Mouse (Mus musculus) lung, adult 2 months (tissue): ENCODE data around the gene Tmem63c. TPM values are rescaled to one million over a fixed set of nuclear protein-coding genes. Genes with fewer than 3 reads are reported as not detected.
A peak's percentile ranks its signal among the peaks of the same experiment; 100 is the strongest.

ENCODE experiments used
- DNase-seq: peaks from one replicate; pipeline ENCODE4 v3.0.0; 2022
- H3K4me1 ChIP-seq: fragments of 200-500 bp; 2 replicates; pipeline ENCODE4 v1.6.1; 2011; ENCODE audit warnings: low read length; ENCODE audit not compliant: control insufficient read depth, insufficient read depth
- H3K4me3 ChIP-seq: fragments of 200-500 bp; replicated peaks from 2 replicates; pipeline ENCODE3; 2011; ENCODE audit warnings: low read depth, mild to moderate bottlenecking, control low read depth, low read length; ENCODE audit errors: extremely low read depth
- CTCF ChIP-seq: fragments of 200-500 bp; IDR thresholded peaks from 2 replicates; pipeline ENCODE4 v1.5.1; 2011; ENCODE audit warnings: mild to moderate bottlenecking, low read length, control low read depth; ENCODE audit not compliant: insufficient read depth
- POLR2A ChIP-seq: fragments of 200-500 bp; IDR thresholded peaks from 2 replicates; pipeline ENCODE4 v1.6.1; 2011; ENCODE audit warnings: low read depth, mild to moderate bottlenecking, control low read depth, low read length, borderline replicate concordance; ENCODE audit errors: extremely low read depth
- WGBS: fragments of 180-500 bp; shearing (Covaris S2); methylation state at CpG from one replicate; pipeline ENCODE4 v1.1.7; 2018; 5-methylcytosine and 5-hydroxymethylcytosine counted together
- polyA plus RNA-seq: library from polyadenylated mRNA; depleted of rRNA; stranded (reverse); fragments of >200 nt; gene quantifications from 2 replicates; pipeline ENCODE4 v1.2.3, GENCODE M21; 2012; rRNA removed

Gene Tmem63c
- 0.16 and 0.22 TPM in 2 replicates for polyA plus RNA-seq

- no peak for DNase-seq
- no peak within 1 kb of the TSS for H3K4me3 ChIP-seq
- no peak for TF ChIP-seq POLR2A
- TF ChIP-seq CTCF: no peak
- H3K4me1 ChIP-seq: no peaks in the 10 kb centered on the region
- 63% methylated on average over 6 of the region's 6 CpGs for WGBS
These were observed at the start of gene Tmem63c for GRCm38 (mm10) chr12:87021040-87021439. Gene Tmem63c (plus strand): TSS chr12:87021340.

GRCm38 (mm10) chr12:86973216-86973615 is 47.9 kb upstream of the Tmem63c start:
- WGBS: 16% methylated on average over 7 of the region's 7 CpGs
- TF ChIP-seq CTCF: no peak
- no peak for TF ChIP-seq POLR2A

GRCm38 (mm10) chr12:86973706-86974105 is 47.4 kb upstream of the Tmem63c start:
- Histone ChIP-seq H3K4me3 (no peak overlapping the region), H3K4me1 (peaks cover 11% of the 10 kb centered on the region)
- DNase-seq: no peak
- TF ChIP-seq POLR2A (no peak), CTCF (no peak)
- 39% methylated on average over 8 of the region's 8 CpGs for WGBS

More at GRCm38 (mm10) chr12:86973216-86973615, 47.9 kb upstream of the Tmem63c start:
- no peak for DNase-seq
- Histone ChIP-seq H3K4me3 (no peak overlapping the region), H3K4me1 (peaks cover 11% of the 10 kb centered on the region)

GRCm38 (mm10) chr12:86974387-86975288 is 46.5 kb upstream of the Tmem63c start:
- peaks cover 8% of the 10 kb centered on the region for H3K4me1 ChIP-seq
- WGBS: 10% methylated on average over 40 of the region's 40 CpGs
- H3K4me3 ChIP-seq: peak overlapping the region; percentile 42
- DNase-seq: peak; percentile 77
- TF ChIP-seq POLR2A (no peak), CTCF (peak; percentile 49; the same call in 1 of the 2 replicates)

- TF ChIP-seq POLR2A (no peak), CTCF (no peak)
- Histone ChIP-seq H3K4me3 (no peak overlapping the region), H3K4me1 (peaks cover 8% of the 10 kb centered on the region)
- WGBS: 65% methylated on average over 10 of the region's 10 CpGs
- no peak for DNase-seq
These were observed 45.4 kb upstream of the Tmem63c start for GRCm38 (mm10) chr12:86975761-86976160.

- no peak for DNase-seq
These were observed 44.5 kb upstream of the Tmem63c start for GRCm38 (mm10) chr12:86976511-86977168.

GRCm38 (mm10) chr12:86977833-86978232 is 43.3 kb upstream of the Tmem63c start:
- Histone ChIP-seq H3K4me3 (no peak overlapping the region), H3K4me1 (peaks cover 8% of the 10 kb centered on the region)
- TF ChIP-seq CTCF (no peak), POLR2A (no peak)
- WGBS: 15% methylated on average over 15 of the region's 15 CpGs
- DNase-seq: no peak

More at GRCm38 (mm10) chr12:86976511-86977168, 44.5 kb upstream of the Tmem63c start:
- no peak overlapping the region for H3K4me3 ChIP-seq
- H3K4me1 ChIP-seq: peaks cover 8% of the 10 kb centered on the region
- TF ChIP-seq CTCF: 0 out of 2 replicates have a peak, but pooled peaks have one; percentile 15
- TF ChIP-seq POLR2A: no peak
- WGBS: 59% methylated on average over 6 of the region's 6 CpGs

GRCm38 (mm10) chr12:86981180-86981579 is 40.0 kb upstream of the Tmem63c start:
- WGBS: 30% methylated on average over 9 of the region's 9 CpGs
- no peak overlapping the region for H3K4me3 ChIP-seq
- no peaks in the 10 kb centered on the region for H3K4me1 ChIP-seq
- no peak for DNase-seq
- TF ChIP-seq POLR2A: no peak
- TF ChIP-seq CTCF: 0 out of 2 replicates have a peak, but pooled peaks have one; percentile 14

DNA sequence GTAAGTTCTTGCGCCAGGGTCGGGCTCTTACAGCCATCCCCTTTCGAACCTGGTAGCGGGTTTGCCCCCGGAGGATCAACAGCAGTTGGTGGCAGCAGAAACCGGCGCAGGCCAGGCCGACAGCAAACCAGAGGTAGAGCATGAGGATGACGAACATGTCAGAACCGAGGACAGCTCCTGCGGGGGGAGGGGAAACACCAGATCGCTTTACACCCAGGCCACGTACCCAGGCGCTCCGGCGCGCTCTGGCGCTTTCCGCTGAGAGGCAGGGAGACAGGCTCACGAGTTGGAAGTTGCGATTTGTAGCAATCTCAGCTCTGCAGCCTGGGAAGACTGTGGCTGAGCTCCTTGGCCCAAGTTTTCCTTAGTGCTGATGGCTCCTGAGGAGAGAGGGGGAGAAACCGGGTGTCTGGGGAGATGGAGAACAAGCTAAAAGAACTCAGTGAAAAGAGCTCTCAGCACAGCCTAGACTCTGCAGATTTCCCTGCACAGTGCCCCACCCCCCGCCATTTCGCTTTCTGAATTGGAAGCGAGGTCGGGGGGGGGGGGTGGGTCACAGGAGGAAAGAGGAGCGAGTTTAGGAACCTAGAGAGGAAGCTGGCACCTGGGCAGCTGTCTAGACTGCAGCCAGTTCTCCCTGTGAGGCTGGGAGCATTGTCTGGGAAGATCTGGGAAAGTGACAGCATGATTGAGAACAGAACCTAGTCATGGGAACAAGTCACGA is 37.5 kb upstream of the Tmem63c start:
- no peak for TF ChIP-seq CTCF
- no peak for TF ChIP-seq POLR2A
- 4% methylated on average over 28 of the region's 28 CpGs for WGBS
- Histone ChIP-seq H3K4me1 (no peaks in the 10 kb centered on the region), H3K4me3 (no peak overlapping the region)
- no peak for DNase-seq
